Mouse (Mus musculus) hindlimb bud, embryonic 11.5 days (tissue): ENCODE measurements at regions not wholly inside any gene's neighbourhood (a gene's known extent, or its start where the extent isn't known, plus 50 kb on each side); places are given as distances from the start of the nearest gene placed in this dataset.

Experiments
- DNase-seq: peaks from one replicate; pipeline ENCODE4 v3.0.0-alpha.2; 2012; ENCODE audit warnings: low read depth, low spot score; ENCODE audit errors: extremely low spot score

DNA sequence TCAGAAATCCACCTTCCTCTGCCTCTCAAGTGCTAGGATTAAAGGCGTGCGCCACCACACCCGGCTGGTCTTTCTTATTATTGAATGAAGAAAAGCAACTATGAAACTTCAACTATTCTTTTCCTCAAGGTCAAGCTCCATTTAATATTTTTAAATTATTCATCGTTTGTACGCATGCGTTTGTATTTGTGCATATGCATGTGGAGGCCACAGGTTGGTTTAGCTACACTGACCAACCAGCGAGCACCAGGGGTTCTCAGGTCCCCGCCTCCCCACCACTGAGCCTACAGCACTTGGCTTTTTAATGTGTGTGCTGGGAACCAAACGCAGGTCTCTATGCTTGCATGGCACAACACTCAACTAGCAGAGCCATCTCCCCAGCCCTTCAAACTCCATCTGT lies 51.0 kb upstream of the Tmem252 start:
- DNase-seq, result no peak

DNA sequence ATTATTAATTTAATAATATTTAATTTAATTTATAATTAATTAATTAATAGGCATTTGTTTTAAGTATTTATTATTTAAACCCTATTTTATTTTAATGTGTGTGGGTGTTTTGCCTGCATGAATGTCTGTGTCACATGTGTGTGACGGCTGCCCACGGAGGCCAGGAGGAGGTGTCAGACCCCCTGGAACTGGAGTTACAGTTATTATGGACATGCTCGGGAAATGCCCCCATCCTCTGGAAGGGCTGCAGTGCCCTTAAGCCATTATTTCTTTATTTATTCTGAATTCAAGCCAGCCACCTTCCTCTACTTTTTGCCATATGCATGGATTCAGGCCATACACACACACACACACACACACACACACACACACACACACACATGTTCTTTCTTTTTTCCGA lies 51.5 kb upstream of the Tmem252 start:
- DNase-seq, result no peak

DNA sequence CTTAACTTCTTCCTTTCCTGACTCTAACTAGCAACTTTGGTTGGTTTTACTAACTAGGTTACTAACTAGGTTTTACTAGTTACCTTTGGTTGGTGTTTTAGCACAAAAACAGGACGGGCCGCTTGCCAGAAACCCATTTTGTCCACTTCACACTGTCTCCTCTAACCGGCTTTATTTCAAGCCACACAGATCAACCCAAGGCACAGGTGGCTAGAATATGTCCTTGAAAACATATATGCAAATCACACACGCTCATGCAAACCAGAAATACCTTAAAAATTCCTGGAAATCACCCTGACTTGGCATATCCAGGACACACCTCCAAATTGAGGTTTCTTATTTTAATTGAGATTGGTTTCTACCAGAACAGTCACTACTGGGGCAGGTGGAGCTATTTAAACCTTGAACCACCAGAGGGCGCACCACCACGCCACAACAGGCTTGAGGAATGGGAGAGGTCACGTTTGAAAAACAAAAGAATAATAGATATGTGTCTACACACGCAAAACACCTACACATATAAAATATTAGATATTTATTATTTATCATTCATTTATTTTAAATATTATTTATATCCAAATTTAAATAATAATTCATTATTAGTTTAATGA lies 52.1 kb upstream of the Tmem252 start:
- DNase-seq, result peak; percentile 49

DNA sequence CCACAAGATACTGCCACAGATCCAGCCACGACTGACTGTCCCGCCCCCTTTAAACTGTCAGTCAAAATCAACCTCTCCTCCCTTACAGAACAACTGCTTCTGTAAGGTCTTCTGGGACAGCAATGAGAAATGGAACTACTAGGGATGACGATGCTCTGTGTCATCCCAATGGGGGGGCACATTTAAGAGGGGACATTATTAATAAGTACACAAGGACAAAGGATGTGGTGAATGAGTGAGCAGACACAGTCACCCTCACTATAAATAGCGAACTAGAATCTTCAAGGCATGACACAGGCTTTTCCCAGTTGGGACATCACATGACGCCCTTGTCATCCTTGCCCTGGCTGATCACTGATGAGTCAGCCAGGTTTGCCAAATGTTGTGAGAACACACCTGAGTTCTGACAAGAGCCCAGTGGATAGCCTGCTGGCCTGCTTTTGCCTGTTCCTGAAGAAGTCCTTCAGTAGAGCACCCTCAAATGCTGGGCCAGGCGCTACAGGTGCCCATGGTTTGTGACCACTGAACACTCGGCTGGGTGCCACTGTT lies 58.0 kb upstream of the Tmem252 start:
- no peak for DNase-seq

DNA sequence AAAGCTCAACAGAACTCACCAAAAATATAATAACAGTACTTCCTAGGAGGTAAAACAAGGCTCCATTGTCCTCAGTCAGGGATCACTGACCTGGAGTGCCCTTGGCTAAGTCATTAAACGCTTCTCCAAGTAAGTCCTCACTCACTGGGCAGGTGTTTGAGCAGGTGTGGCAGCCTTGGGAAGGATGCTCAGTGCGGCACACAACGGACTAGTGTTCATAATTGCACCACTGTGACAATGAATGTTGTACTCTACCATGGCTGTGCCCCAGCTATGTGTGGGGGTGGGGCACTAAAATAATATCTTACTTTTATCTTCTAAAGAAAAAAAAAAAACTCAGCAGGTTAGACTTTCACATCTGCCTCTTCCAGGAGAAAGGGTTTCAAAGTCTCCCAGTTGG lies 52.2 kb upstream of the Pip5k1b start:
- no peak for DNase-seq

DNA sequence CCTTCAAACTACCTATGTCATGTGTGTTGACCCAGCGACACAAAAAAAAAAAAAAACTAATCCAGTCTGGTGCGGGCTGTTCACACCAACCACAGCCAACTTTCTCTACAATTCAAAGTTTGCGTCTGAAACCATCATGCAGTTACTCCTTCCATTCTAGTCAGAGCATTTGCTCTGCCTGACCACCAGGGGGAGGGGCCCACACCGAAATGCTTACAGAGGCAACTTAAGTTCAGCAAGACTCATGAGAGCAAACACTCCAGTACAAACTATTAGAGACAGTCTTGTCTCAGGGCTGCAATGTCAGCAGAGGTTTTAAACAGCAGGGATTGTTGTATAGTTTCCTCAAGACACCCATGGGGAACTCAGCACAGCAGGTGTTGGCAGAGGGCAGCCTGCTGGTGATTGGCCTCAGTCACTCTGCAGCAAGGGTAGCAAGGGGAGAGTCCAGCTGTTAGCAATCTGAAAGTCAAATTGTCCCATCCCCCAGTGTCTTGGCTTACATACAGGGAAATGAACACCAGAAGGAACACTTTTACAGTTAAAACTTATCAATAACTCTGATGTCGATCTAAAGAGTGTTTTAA lies 50.8 kb upstream of the Pip5k1b start:
- DNase-seq, result no peak
